ENCODE assay signal across 28 mouse cellular contexts in the genomic region with DNA sequence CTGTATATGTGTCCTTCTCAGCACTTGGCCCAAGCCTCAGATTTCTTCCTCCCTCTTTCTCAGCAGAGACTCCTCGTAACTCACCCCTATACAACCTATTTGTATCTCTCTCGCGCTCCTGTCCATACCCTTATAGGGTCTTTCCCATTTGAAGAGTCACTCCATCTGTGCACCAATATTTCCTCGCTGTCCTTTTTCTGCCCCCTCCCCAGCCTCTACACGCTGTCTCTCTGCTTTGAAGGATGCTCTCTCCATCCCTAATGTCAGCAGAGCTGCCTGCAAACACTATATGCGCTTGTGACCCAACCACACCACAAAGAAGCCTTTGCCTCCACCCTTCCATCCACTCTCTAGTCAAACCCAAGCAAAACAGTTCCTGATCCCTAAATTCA. TPM values are rescaled to one million over a fixed set of nuclear protein-coding genes. Genes with fewer than 3 reads are reported as not detected.
DNase-seq lines count a peak whose midpoint lies in the region; ATAC-seq lines count a peak whose summit lies in the region.
"Had no signal": no experiment of that assay in that cellular context is flagged by ENCODE, and none has a peak within 500 bp of the region (broad histone marks: within the 10 kb centered on the region; RNA-seq: fewer than 3 reads in every experiment).

No protein-coding gene starts in this region.

- WGBS in heart, embryonic 10.5 days = 90% methylated on average over 6 of the region's 6 CpGs
- WGBS in kidney, embryonic 14.5 days = 63% methylated on average over 6 of the region's 6 CpGs
- 89% methylated on average over 6 of the region's 6 CpGs for WGBS in liver, embryonic 11.5 days
- WGBS in liver, embryonic 12.5 days (ENCODE audit: insufficient replicate concordance) = 85% methylated on average over 6 of the region's 6 CpGs
- WGBS in lung, embryonic 15.5 days = 79% methylated on average over 6 of the region's 6 CpGs

- H3K9ac ChIP-seq in kidney, embryonic 14.5 days (ENCODE audit: low read depth, low read length) = no peak overlapping the region
- no peak overlapping the region for H3K9ac ChIP-seq in liver, embryonic 11.5 days (ENCODE audit: low read depth, low read length)
- H3K9ac ChIP-seq in liver, embryonic 12.5 days = no peak overlapping the region
- no peak overlapping the region for H3K9ac ChIP-seq in lung, embryonic 15.5 days
- H3K9ac ChIP-seq: forebrain, embryonic 13.5 days; heart, embryonic 12.5 days; heart, embryonic 15.5 days; hindbrain, embryonic 12.5 days; hindbrain, embryonic 15.5 days had no signal

- peak; percentile 25; the same call in 1 of the 2 replicates for ATAC-seq in kidney, embryonic 14.5 days (ENCODE audit: low FRiP score, low TSS enrichment)
- peak; percentile 12; the same call in 1 of the 2 replicates for ATAC-seq in liver, embryonic 11.5 days (replicated peaks; ENCODE audit: low FRiP score)
- ATAC-seq in liver, embryonic 12.5 days = no peak
- 0 out of 2 replicates have a peak, but pooled peaks have one; percentile 1 for ATAC-seq in lung, embryonic 15.5 days (ENCODE audit: borderline replicate concordance, extremely low read depth, low FRiP score, low TSS enrichment)
- ATAC-seq: forebrain, embryonic 13.5 days; forebrain, embryonic 16.5 days; Patski had no signal

- no peak overlapping the region for H3K4me2 ChIP-seq in kidney, embryonic 14.5 days (replicated peaks; ENCODE audit: low read depth, low read length)
- H3K4me2 ChIP-seq in liver, embryonic 11.5 days = no peak overlapping the region
- H3K4me2 ChIP-seq in liver, embryonic 12.5 days = no peak overlapping the region
- no peak overlapping the region for H3K4me2 ChIP-seq in lung, embryonic 15.5 days
- H3K4me2 ChIP-seq: forebrain, embryonic 13.5 days; heart, embryonic 12.5 days; heart, embryonic 15.5 days; hindbrain, embryonic 12.5 days; hindbrain, embryonic 15.5 days had no signal

- H3K36me3 ChIP-seq in heart, embryonic 10.5 days = peaks cover 34% of the 10 kb centered on the region
- peaks cover 20% of the 10 kb centered on the region; the same call in 1 of the 2 replicates for H3K36me3 ChIP-seq in kidney, embryonic 14.5 days (ENCODE audit: control insufficient read depth, insufficient read depth, low read length)
- H3K36me3 ChIP-seq in liver, embryonic 11.5 days (ENCODE audit: control insufficient read depth, insufficient read depth, low read length) = no peaks in the 10 kb centered on the region
- H3K36me3 ChIP-seq in liver, embryonic 12.5 days = peaks cover 37% of the 10 kb centered on the region
- H3K36me3 ChIP-seq in lung, embryonic 15.5 days = peaks cover 29% of the 10 kb centered on the region

- intact Hi-C loops in heart, postnatal 14 days (cut with DNase I) = no loop called here

- peak; percentile 53 for DNase-seq in heart, embryonic 10.5 days (ENCODE audit: low spot score)
- no peak for DNase-seq in heart, postnatal 14 days
- no peak for DNase-seq in kidney, postnatal 10 days
- DNase-seq in liver, embryonic 11.5 days (ENCODE audit: low spot score) = no peak
- no peak for DNase-seq in lung, postnatal 36 days
- DNase-seq: adrenal gland, postnatal 10 days; adrenal gland, postnatal 36 days; B cell, adult 2 months; cerebellum, adult 18-20 months; cerebellum, adult 9-10 months; cerebellum, postnatal 14 days; gastrocnemius, postnatal 10 days; gastrocnemius, postnatal 36 days had no signal

- H3K4me1 ChIP-seq in heart, embryonic 10.5 days = peaks cover 7% of the 10 kb centered on the region
- peaks cover 9% of the 10 kb centered on the region; the same call in 1 of the 2 replicates for H3K4me1 ChIP-seq in kidney, embryonic 14.5 days (ENCODE audit: control insufficient read depth, insufficient read depth, low read length)
- H3K4me1 ChIP-seq in liver, embryonic 11.5 days (replicated peaks; ENCODE audit: control insufficient read depth, insufficient read depth, low read length) = no peaks in the 10 kb centered on the region
- no peaks in the 10 kb centered on the region for H3K4me1 ChIP-seq in liver, embryonic 12.5 days
- H3K4me1 ChIP-seq in lung, embryonic 15.5 days = peaks cover 26% of the 10 kb centered on the region
- H3K4me1 ChIP-seq: forebrain, embryonic 10.5 days; forebrain, embryonic 13.5 days; hindbrain, embryonic 15.5 days had no signal

- H3K27me3 ChIP-seq in heart, embryonic 10.5 days (ENCODE audit: insufficient read depth, poor library complexity, severe bottlenecking) = no peaks in the 10 kb centered on the region
- no peaks in the 10 kb centered on the region for H3K27me3 ChIP-seq in kidney, embryonic 14.5 days (ENCODE audit: control insufficient read depth, insufficient read depth, low read length)
- H3K27me3 ChIP-seq in liver, embryonic 11.5 days (replicated peaks; ENCODE audit: control insufficient read depth, insufficient read depth, low read length) = no peaks in the 10 kb centered on the region
- no peaks in the 10 kb centered on the region for H3K27me3 ChIP-seq in liver, embryonic 12.5 days (replicated peaks)
- H3K27me3 ChIP-seq in lung, embryonic 15.5 days = no peaks in the 10 kb centered on the region
- H3K27me3 ChIP-seq: CH12.LX; forebrain, embryonic 13.5 days; heart, embryonic 12.5 days; heart, embryonic 15.5 days; hindbrain, embryonic 12.5 days; hindbrain, embryonic 15.5 days; Patski had no signal

- H3K27ac ChIP-seq in heart, embryonic 10.5 days = no peak overlapping the region
- H3K27ac ChIP-seq in kidney, embryonic 14.5 days (ENCODE audit: low read depth, low read length) = no peak overlapping the region
- no peak overlapping the region for H3K27ac ChIP-seq in liver, embryonic 11.5 days (ENCODE audit: low read depth, low read length)
- H3K27ac ChIP-seq in liver, embryonic 12.5 days = no peak overlapping the region
- H3K27ac ChIP-seq in lung, embryonic 15.5 days = no peak overlapping the region
- H3K27ac ChIP-seq: forebrain, embryonic 10.5 days; forebrain, embryonic 13.5 days; heart, embryonic 15.5 days; hindbrain, embryonic 12.5 days; hindbrain, embryonic 15.5 days had no signal

- H3K4me3 ChIP-seq in heart, embryonic 10.5 days = no peak overlapping the region
- H3K4me3 ChIP-seq in kidney, embryonic 14.5 days (ENCODE audit: low read length) = no peak overlapping the region
- H3K4me3 ChIP-seq in liver, embryonic 11.5 days (ENCODE audit: low read depth, low read length) = no peak overlapping the region
- H3K4me3 ChIP-seq in liver, embryonic 12.5 days = no peak overlapping the region
- no peak overlapping the region for H3K4me3 ChIP-seq in lung, embryonic 15.5 days
- H3K4me3 ChIP-seq: forebrain, embryonic 10.5 days; forebrain, embryonic 13.5 days; heart, embryonic 12.5 days; heart, embryonic 15.5 days; hindbrain, embryonic 12.5 days; hindbrain, embryonic 15.5 days had no signal

- no peaks in the 10 kb centered on the region for H3K9me3 ChIP-seq in heart, embryonic 10.5 days
- H3K9me3 ChIP-seq in kidney, embryonic 14.5 days (ENCODE audit: control insufficient read depth, low read length) = no peaks in the 10 kb centered on the region
- H3K9me3 ChIP-seq in liver, embryonic 11.5 days (ENCODE audit: control insufficient read depth, low read length) = no peaks in the 10 kb centered on the region
- no peaks in the 10 kb centered on the region for H3K9me3 ChIP-seq in liver, embryonic 12.5 days (replicated peaks)
- H3K9me3 ChIP-seq in lung, embryonic 15.5 days = no peaks in the 10 kb centered on the region
- H3K9me3 ChIP-seq: forebrain, embryonic 10.5 days; forebrain, embryonic 13.5 days; G1E; heart, embryonic 12.5 days; heart, embryonic 15.5 days; hindbrain, embryonic 12.5 days; hindbrain, embryonic 15.5 days had no signal

RNA-seq across cellular contexts. Expression of a gene that starts 14.3 kb away (rescaled TPM):
- polyA plus RNA-seq in heart, embryonic 10.5 days (2016; fragmentation: Nextera tagmentation; extraction: Ambion mirVana) = 4.1 and 7.9 TPM in 2 replicates
- 10 to 100 TPM; 31.6 to 38.1 TPM for total RNA-seq in heart, postnatal 14 days (2021)
- 36.2 and 51.3 TPM in 2 replicates for polyA plus RNA-seq in kidney, embryonic 14.5 days (2014; fragmentation: Nextera tagmentation; extraction: Ambion mirVana)
- 4.3 and 4.4 TPM in 2 replicates for polyA plus RNA-seq in liver, embryonic 11.5 days (2014; fragmentation: Nextera tagmentation; extraction: Ambion mirVana)
- 4.1 and 4.3 TPM in 2 replicates for polyA plus RNA-seq in liver, embryonic 12.5 days (2016; fragmentation: Nextera tagmentation; extraction: Ambion mirVana)
- polyA plus RNA-seq in lung, embryonic 15.5 days (2015; fragmentation: Nextera tagmentation; extraction: Ambion mirVana) = 142 and 153 TPM in 2 replicates
- total RNA-seq: granulocyte monocyte progenitor cell, adult 5-6 weeks; hematopoietic stem cell, adult 5-6 weeks had no signal
- polyA plus RNA-seq: G1E had no signal
